In genomic region chr9:96838864-96839263, GRCm38 (mm10) we compare ENCODE assay signal across 9 mouse cellular contexts. TPM values are rescaled to one million over a fixed set of nuclear protein-coding genes. Genes with fewer than 3 reads are reported as not detected.
DNase-seq lines count a peak whose midpoint lies in the region; ATAC-seq lines count a peak whose summit lies in the region.
"Had no signal": no experiment of that assay in that cellular context is flagged by ENCODE, and none has a peak within 500 bp of the region (broad histone marks: within the 10 kb centered on the region; RNA-seq: fewer than 3 reads in every experiment).

No protein-coding gene starts in this region.

- no peak overlapping the region for H3K9ac ChIP-seq in liver, embryonic 12.5 days
- no peak overlapping the region for H3K9ac ChIP-seq in liver, embryonic 11.5 days (ENCODE audit: low read depth, low read length)
- H3K9ac ChIP-seq in embryonic facial prominence, embryonic 15.5 days, result no peak overlapping the region
- no peak overlapping the region for H3K9ac ChIP-seq in stomach, embryonic 15.5 days

- H3K4me3 ChIP-seq in liver, embryonic 12.5 days, result no peak overlapping the region
- H3K4me3 ChIP-seq in liver, embryonic 11.5 days (ENCODE audit: low read depth, low read length), result no peak overlapping the region
- no peak overlapping the region for H3K4me3 ChIP-seq in embryonic facial prominence, embryonic 15.5 days (replicated peaks)
- H3K4me3 ChIP-seq in stomach, embryonic 15.5 days (replicated peaks), result no peak overlapping the region
- H3K4me3 ChIP-seq: erythroblast, embryonic 14.5 days had no signal

- H3K9me3 ChIP-seq in liver, embryonic 12.5 days (replicated peaks), result no peaks in the 10 kb centered on the region
- H3K9me3 ChIP-seq in liver, embryonic 11.5 days (ENCODE audit: control insufficient read depth, low read length), result no peaks in the 10 kb centered on the region
- H3K9me3 ChIP-seq in embryonic facial prominence, embryonic 15.5 days (replicated peaks), result no peaks in the 10 kb centered on the region
- no peaks in the 10 kb centered on the region for H3K9me3 ChIP-seq in stomach, embryonic 15.5 days

- H3K4me2 ChIP-seq in liver, embryonic 12.5 days, result no peak overlapping the region
- no peak overlapping the region; the same call in 1 of the 2 replicates for H3K4me2 ChIP-seq in liver, embryonic 11.5 days
- H3K4me2 ChIP-seq in embryonic facial prominence, embryonic 15.5 days (replicated peaks), result no peak overlapping the region
- 0 out of 2 replicates have a peak overlapping the region, but pooled peaks have one; percentile 16 for H3K4me2 ChIP-seq in stomach, embryonic 15.5 days

- no peak overlapping the region for H3K27ac ChIP-seq in liver, embryonic 12.5 days
- no peak overlapping the region for H3K27ac ChIP-seq in liver, embryonic 11.5 days (ENCODE audit: low read depth, low read length)
- H3K27ac ChIP-seq in embryonic facial prominence, embryonic 15.5 days (replicated peaks), result no peak overlapping the region
- no peak overlapping the region for H3K27ac ChIP-seq in stomach, embryonic 15.5 days

- 27% methylated on average over 10 of the region's 10 CpGs for WGBS in liver, embryonic 12.5 days (ENCODE audit: insufficient replicate concordance)
- 36% methylated on average over 10 of the region's 10 CpGs for WGBS in liver, embryonic 11.5 days
- WGBS in embryonic facial prominence, embryonic 15.5 days, result 30% methylated on average over 10 of the region's 10 CpGs
- 29% methylated on average over 10 of the region's 10 CpGs for WGBS in stomach, embryonic 15.5 days

- H3K36me3 ChIP-seq in liver, embryonic 12.5 days, result no peaks in the 10 kb centered on the region
- H3K36me3 ChIP-seq in liver, embryonic 11.5 days (ENCODE audit: control insufficient read depth, insufficient read depth, low read length), result no peaks in the 10 kb centered on the region
- no peaks in the 10 kb centered on the region for H3K36me3 ChIP-seq in embryonic facial prominence, embryonic 15.5 days
- H3K36me3 ChIP-seq in stomach, embryonic 15.5 days, result no peaks in the 10 kb centered on the region

- H3K4me1 ChIP-seq in liver, embryonic 12.5 days, result no peaks in the 10 kb centered on the region
- no peaks in the 10 kb centered on the region for H3K4me1 ChIP-seq in liver, embryonic 11.5 days (replicated peaks; ENCODE audit: control insufficient read depth, insufficient read depth, low read length)
- H3K4me1 ChIP-seq in embryonic facial prominence, embryonic 15.5 days, result peaks cover 16% of the 10 kb centered on the region; the same call in 1 of the 2 replicates
- no peaks in the 10 kb centered on the region for H3K4me1 ChIP-seq in stomach, embryonic 15.5 days

- 0 out of 2 replicates have a peak, but pooled peaks have one; percentile 2 for ATAC-seq in liver, embryonic 12.5 days
- no peak for ATAC-seq in liver, embryonic 11.5 days (replicated peaks; ENCODE audit: low FRiP score)
- peak; percentile 27; the same call in 1 of the 2 replicates for ATAC-seq in embryonic facial prominence, embryonic 15.5 days (ENCODE audit: insufficient number of reproducible peaks, low FRiP score, low TSS enrichment, low read depth)
- no peak for ATAC-seq in stomach, embryonic 15.5 days (ENCODE audit: insufficient read depth, low FRiP score, low read depth)

- DNase-seq in liver, embryonic 11.5 days (ENCODE audit: low spot score), result no peak
- peak; percentile 76 for DNase-seq in R1 (ENCODE audit: low read depth, low spot score)
- DNase-seq in induced T-regulatory cell, adult 2 months (ENCODE audit: low read depth), result peak; percentile 47
- DNase-seq in lung, postnatal 10 days, result peak; percentile 51
- no peak for DNase-seq in ovary, postnatal 10 days (ENCODE audit: low spot score)

- 0 out of 2 replicates have a peak, but pooled peaks cover 4% of the 10 kb centered on the region for H3K27me3 ChIP-seq in liver, embryonic 12.5 days (replicated peaks)
- H3K27me3 ChIP-seq in liver, embryonic 11.5 days (replicated peaks; ENCODE audit: control insufficient read depth, insufficient read depth, low read length), result no peaks in the 10 kb centered on the region; the same call in 1 of the 2 replicates
- no peaks in the 10 kb centered on the region for H3K27me3 ChIP-seq in embryonic facial prominence, embryonic 15.5 days
- no peaks in the 10 kb centered on the region for H3K27me3 ChIP-seq in stomach, embryonic 15.5 days (replicated peaks)

RNA-seq across cellular contexts. Expression of gene Pxylp1, which starts 53.6 kb away (rescaled TPM):
- 2.1 and 2.2 TPM in 2 replicates for polyA plus RNA-seq in liver, embryonic 12.5 days (2016; fragmentation: Nextera tagmentation; extraction: Ambion mirVana)
- 3.4 and 5.5 TPM in 2 replicates for polyA plus RNA-seq in liver, embryonic 11.5 days (2014; fragmentation: Nextera tagmentation; extraction: Ambion mirVana)
- 32.7 and 34.4 TPM in 2 replicates for polyA plus RNA-seq in embryonic facial prominence, embryonic 15.5 days (2015; fragmentation: Nextera tagmentation; extraction: Ambion mirVana)
- 29.7 and 31.7 TPM in 2 replicates for polyA plus RNA-seq in stomach, embryonic 15.5 days (2015; fragmentation: Nextera tagmentation; extraction: Ambion mirVana)

Comparison
In these comparisons a context has a peak if more than half of its experiments do, and no peak if none do; other contexts are left out.
1. ATAC-seq: peak in liver, embryonic 12.5 days (single experiment) and embryonic facial prominence, embryonic 15.5 days (single experiment); none in liver, embryonic 11.5 days (single experiment) and stomach, embryonic 15.5 days (single experiment).
2. DNase-seq: peak in R1 (single experiment), induced T-regulatory cell, adult 2 months (single experiment) and lung, postnatal 10 days (single experiment); none in liver, embryonic 11.5 days (single experiment) and ovary, postnatal 10 days (single experiment).